Mouse (Mus musculus): ENCODE results near the gene Crbn. TPM values are rescaled to one million over a fixed set of nuclear protein-coding genes. Genes with fewer than 3 reads are reported as not detected.

Crbn gene
- polyA plus RNA-seq, 1 experiment from 2014 or later: 29.4 TPM

DNA sequence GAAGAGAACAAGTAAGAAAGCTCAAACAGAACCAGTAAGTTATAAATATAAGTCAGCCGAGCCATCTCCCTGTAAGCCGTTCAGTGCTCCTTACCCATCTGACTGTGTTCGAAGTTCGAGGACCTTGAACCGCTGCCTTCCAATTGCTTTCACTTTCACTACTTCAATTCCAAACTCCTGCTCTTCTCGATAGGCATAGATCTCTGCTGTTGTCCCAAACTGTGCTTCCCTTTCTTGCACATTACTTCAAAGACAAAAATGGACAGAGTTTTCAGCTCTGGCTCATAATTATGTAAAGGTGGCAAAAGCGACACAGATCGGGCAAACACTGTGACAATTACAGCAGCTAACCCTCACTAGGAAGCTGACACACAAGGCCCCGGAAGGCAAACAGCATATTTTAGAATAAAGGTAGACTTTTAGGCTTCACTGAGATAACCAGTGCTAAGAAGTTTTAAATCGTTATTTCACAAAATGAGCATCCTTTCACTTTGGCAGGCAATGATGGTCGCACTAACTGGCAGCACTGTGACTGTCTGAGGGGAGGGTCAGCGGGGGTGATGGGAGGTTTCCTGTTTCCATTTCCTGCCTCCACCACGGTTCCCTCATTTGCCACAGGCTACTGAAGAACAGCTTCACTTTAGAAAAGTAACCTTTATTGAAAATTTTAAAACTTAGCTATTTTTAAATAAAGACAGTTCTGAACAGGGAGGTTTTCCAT is 5.6 kb downstream of the Crbn start:
- Histone ChIP-seq H3K4me1 (replicated peaks) (peaks cover 9% of the 10 kb centered on the region), H3K27me3 (no peaks in the 10 kb centered on the region), H3K4me3 (no peak overlapping the region), H3K4me2 (no peak overlapping the region), H3K9me3 (replicated peaks) (no peaks in the 10 kb centered on the region), H3K27ac (no peak overlapping the region), H3K36me3 (peaks cover 34% of the 10 kb centered on the region), H3K9ac (no peak overlapping the region)
- 81% methylated on average over 13 of the region's 13 CpGs for WGBS
- ATAC-seq (replicated peaks; ENCODE audit: insufficient number of reproducible peaks, insufficient read depth, low FRiP score, low read depth): no peak

- WGBS: 93% methylated on average over 10 of the region's 10 CpGs
- H3K4me2 ChIP-seq: no peak overlapping the region
- H3K9me3 ChIP-seq (replicated peaks): no peaks in the 10 kb centered on the region
- no peak overlapping the region for H3K9ac ChIP-seq
- peaks cover 38% of the 10 kb centered on the region for H3K36me3 ChIP-seq
- no peak overlapping the region for H3K27ac ChIP-seq
- no peaks in the 10 kb centered on the region for H3K27me3 ChIP-seq
- no peak overlapping the region for H3K4me3 ChIP-seq
- peaks cover 3% of the 10 kb centered on the region for H3K4me1 ChIP-seq (replicated peaks)
- ATAC-seq (replicated peaks; ENCODE audit: insufficient number of reproducible peaks, insufficient read depth, low FRiP score, low read depth): no peak
Measured at GRCm38 (mm10) chr6:106793621-106794020, 6.3 kb downstream of the Crbn start.

GRCm38 (mm10) chr6:106793088-106793487 is 6.8 kb downstream of the Crbn start:
- no peak for ATAC-seq (replicated peaks; ENCODE audit: insufficient number of reproducible peaks, insufficient read depth, low FRiP score, low read depth)
- H3K4me1 ChIP-seq (replicated peaks): no peaks in the 10 kb centered on the region
- H3K9me3 ChIP-seq (replicated peaks): no peaks in the 10 kb centered on the region
- 89% methylated on average over 7 of the region's 7 CpGs for WGBS
- peaks cover 38% of the 10 kb centered on the region for H3K36me3 ChIP-seq
- H3K4me3 ChIP-seq: no peak overlapping the region
- H3K4me2 ChIP-seq: no peak overlapping the region
- no peaks in the 10 kb centered on the region for H3K27me3 ChIP-seq
- no peak overlapping the region for H3K27ac ChIP-seq
- H3K9ac ChIP-seq: no peak overlapping the region

DNA sequence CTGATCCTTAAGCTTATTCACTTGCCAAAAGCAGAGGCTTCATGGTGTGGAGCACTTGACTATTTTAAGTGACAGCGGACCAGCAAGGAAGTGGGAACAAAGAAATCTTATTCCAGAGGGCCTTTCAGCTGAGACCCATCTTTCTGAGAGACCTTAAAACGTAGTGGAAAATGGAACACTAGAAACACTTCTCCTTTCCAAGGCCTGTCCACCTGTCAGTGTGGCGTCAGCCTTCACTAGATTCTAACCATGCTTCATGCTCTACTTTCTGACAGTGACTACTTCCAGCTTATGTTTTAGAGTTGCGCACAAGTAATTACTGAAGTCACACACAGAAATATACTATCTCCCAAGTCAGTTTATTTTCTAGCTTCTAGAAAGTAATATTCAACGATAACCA is 7.4 kb downstream of the Crbn start:
- Histone ChIP-seq H3K27ac (no peak overlapping the region), H3K4me3 (no peak overlapping the region), H3K4me2 (no peak overlapping the region), H3K9me3 (replicated peaks) (no peaks in the 10 kb centered on the region), H3K27me3 (no peaks in the 10 kb centered on the region), H3K36me3 (peaks cover 43% of the 10 kb centered on the region), H3K9ac (no peak overlapping the region), H3K4me1 (replicated peaks) (no peaks in the 10 kb centered on the region)
- WGBS: 91% methylated on average over 5 of the region's 5 CpGs
- ATAC-seq (replicated peaks; ENCODE audit: insufficient number of reproducible peaks, insufficient read depth, low FRiP score, low read depth): no peak

GRCm38 (mm10) chr6:106791429-106791828 is 8.4 kb downstream of the Crbn start:
- no peaks in the 10 kb centered on the region for H3K4me1 ChIP-seq (replicated peaks)
- H3K9me3 ChIP-seq (replicated peaks): no peaks in the 10 kb centered on the region
- H3K36me3 ChIP-seq: peaks cover 50% of the 10 kb centered on the region
- no peak overlapping the region for H3K27ac ChIP-seq
- H3K27me3 ChIP-seq: no peaks in the 10 kb centered on the region
- no peak overlapping the region for H3K9ac ChIP-seq
- ATAC-seq (replicated peaks; ENCODE audit: insufficient number of reproducible peaks, insufficient read depth, low FRiP score, low read depth): no peak
- no peak overlapping the region for H3K4me3 ChIP-seq
- WGBS: 91% methylated on average over 8 of the region's 8 CpGs
- H3K4me2 ChIP-seq: no peak overlapping the region

DNA sequence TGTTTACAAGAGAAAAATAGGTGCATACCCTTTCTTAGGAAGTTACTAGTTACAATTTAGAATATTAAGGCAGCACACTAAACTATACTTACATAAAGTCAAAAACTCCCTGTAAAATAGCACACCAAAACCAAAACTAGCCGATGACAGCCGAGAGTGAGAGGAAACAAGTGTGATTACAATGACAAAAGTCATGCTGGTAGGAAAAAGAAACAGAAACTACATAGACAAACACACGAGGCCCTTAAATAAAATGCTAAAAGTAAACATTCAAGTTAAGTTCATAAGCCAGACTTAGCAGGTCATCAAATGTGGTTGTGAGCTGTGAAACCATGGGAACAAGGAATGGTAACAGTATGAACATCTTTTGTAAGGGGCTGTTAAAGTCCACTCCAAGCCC is 12.7 kb downstream of the Crbn start:
- no peak overlapping the region for H3K27ac ChIP-seq
- peaks cover 45% of the 10 kb centered on the region for H3K36me3 ChIP-seq
- no peaks in the 10 kb centered on the region for H3K27me3 ChIP-seq
- H3K9ac ChIP-seq: no peak overlapping the region
- no peaks in the 10 kb centered on the region for H3K9me3 ChIP-seq (replicated peaks)
- 83% methylated on average over 3 of the region's 3 CpGs for WGBS
- no peak for ATAC-seq (replicated peaks; ENCODE audit: insufficient number of reproducible peaks, insufficient read depth, low FRiP score, low read depth)
- H3K4me2 ChIP-seq: no peak overlapping the region
- H3K4me3 ChIP-seq: no peak overlapping the region
- H3K4me1 ChIP-seq (replicated peaks): no peaks in the 10 kb centered on the region

GRCm38 (mm10) chr6:106770046-106770445 is 29.8 kb downstream of the Crbn start:
- Histone ChIP-seq H3K4me1 (replicated peaks) (peaks cover 11% of the 10 kb centered on the region), H3K27me3 (no peaks in the 10 kb centered on the region), H3K36me3 (peaks cover 22% of the 10 kb centered on the region), H3K9ac (peak overlapping the region; percentile 75), H3K9me3 (replicated peaks) (no peaks in the 10 kb centered on the region), H3K4me3 (peak overlapping the region; percentile 92), H3K4me2 (peak overlapping the region; percentile 92), H3K27ac (no peak overlapping the region)
- ATAC-seq (replicated peaks; ENCODE audit: insufficient number of reproducible peaks, insufficient read depth, low FRiP score, low read depth): no peak
- WGBS: 42% methylated on average over 4 of the region's 4 CpGs

- WGBS: 1% methylated on average over 33 of the region's 33 CpGs
- H3K4me1 ChIP-seq (replicated peaks): peaks cover 11% of the 10 kb centered on the region
- H3K27ac ChIP-seq: peak overlapping the region; percentile 64
- no peaks in the 10 kb centered on the region for H3K27me3 ChIP-seq
- peak overlapping the region; percentile 92 for H3K4me2 ChIP-seq
- peak overlapping the region; percentile 92 for H3K4me3 ChIP-seq
- peak overlapping the region; percentile 75 for H3K9ac ChIP-seq
- peaks cover 20% of the 10 kb centered on the region for H3K36me3 ChIP-seq
- H3K9me3 ChIP-seq (replicated peaks): no peaks in the 10 kb centered on the region
- peak; percentile 48 for ATAC-seq (replicated peaks; ENCODE audit: insufficient number of reproducible peaks, insufficient read depth, low FRiP score, low read depth)
Measured at GRCm38 (mm10) chr6:106769290-106769866, 30.5 kb downstream of the Crbn start.

DNA sequence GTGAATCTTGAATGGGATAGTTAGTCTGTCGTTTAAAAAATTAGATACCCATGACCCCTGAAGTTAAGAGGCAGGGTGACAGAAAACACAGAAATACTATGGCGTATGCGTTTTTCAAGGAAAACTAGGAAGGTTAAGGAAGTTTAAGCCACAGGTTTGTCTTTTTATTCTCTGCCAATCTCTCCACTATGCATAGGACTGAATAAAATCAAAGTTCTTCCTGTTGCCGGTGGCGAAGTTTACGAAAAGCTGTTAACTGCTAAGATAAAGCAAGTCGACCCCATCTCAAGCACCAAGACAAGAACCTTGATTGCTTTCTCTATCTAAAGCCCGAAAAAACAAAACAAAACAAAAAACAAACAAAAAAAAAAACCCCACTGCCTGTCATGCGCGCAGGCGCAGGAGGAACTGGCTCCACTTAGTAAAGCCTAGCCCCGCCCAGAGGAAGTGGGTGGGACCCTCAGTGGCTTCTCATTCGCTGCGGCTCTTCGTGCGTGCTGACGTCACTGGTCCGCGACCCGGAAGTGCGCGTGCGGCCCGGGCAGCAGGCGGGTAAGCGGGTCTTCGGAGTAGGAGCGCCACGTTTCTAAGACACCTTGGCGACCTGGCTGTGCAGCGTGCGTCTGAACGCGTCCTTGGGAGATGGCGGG is 31.1 kb downstream of the Crbn start, which contains the start of gene Trnt1:
Gene Trnt1, plus strand, starts transcription at position 481 of the 650 bp plus-strand sequence.
- Histone ChIP-seq H3K4me1 (replicated peaks) (peaks cover 11% of the 10 kb centered on the region), H3K4me3 (peak within 1 kb of the TSS; percentile 92), H3K9ac (peak within 1 kb of the TSS; percentile 75), H3K9me3 (replicated peaks) (no peaks in the 10 kb centered on the region), H3K27me3 (no peaks in the 10 kb centered on the region), H3K4me2 (peak within 1 kb of the TSS; percentile 92), H3K36me3 (peaks cover 16% of the 10 kb centered on the region), H3K27ac (peak within 1 kb of the TSS; percentile 64)
- ATAC-seq (replicated peaks; ENCODE audit: insufficient number of reproducible peaks, insufficient read depth, low FRiP score, low read depth): peak; percentile 99
- WGBS: 9% methylated on average over 35 of the region's 35 CpGs

DNA sequence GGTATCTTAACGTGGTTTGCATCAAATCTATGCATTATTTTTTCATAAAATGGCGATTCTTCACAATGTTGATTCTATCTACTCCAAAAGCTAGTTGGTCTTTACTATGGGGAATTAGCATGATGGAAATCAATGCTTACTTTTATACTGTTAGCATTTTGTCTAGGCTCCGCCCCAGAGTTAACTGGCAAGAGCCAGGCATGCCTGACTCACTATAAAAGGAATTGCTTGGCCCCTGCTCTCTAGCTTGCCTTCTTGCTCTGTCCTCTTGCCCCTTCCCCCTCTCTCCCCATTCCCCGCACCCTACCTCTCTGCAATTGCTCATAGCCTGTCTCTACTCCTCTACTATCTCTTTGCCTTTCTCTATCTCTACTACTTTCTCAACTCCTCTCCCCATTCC is 33.1 kb downstream of the Crbn start:
- no peaks in the 10 kb centered on the region for H3K27me3 ChIP-seq
- H3K27ac ChIP-seq: no peak overlapping the region
- H3K36me3 ChIP-seq: no peaks in the 10 kb centered on the region
- no peak for ATAC-seq (replicated peaks; ENCODE audit: insufficient number of reproducible peaks, insufficient read depth, low FRiP score, low read depth)
- H3K9me3 ChIP-seq (replicated peaks): no peaks in the 10 kb centered on the region
- H3K4me2 ChIP-seq: no peak overlapping the region
- H3K9ac ChIP-seq: no peak overlapping the region
- WGBS: 69% methylated on average over 4 of the region's 4 CpGs
- H3K4me1 ChIP-seq (replicated peaks): peaks cover 11% of the 10 kb centered on the region
- H3K4me3 ChIP-seq: no peak overlapping the region

DNA sequence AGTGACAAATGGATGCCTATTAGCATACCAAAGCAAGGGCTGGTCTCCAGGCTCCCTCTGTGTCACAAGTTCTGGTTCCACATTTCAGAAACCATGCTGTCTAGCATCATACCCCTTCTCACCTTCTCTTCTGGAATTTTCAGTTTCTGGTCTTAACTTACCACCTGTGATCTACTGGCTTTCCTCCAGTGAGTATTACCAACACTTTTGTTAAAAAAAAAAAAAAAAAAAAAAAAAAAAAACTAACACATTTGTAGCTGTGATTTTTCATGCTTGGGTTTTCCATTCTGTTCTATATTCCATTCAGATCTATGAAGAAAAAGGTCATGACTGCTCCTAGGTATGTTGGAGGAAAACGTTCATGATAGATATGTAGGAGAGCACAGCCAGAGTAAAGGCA is 34.0 kb downstream of the Crbn start:
- 78% methylated on average over 1 of the region's 1 CpGs for WGBS
- Histone ChIP-seq H3K4me2 (no peak overlapping the region), H3K9ac (no peak overlapping the region), H3K4me1 (replicated peaks) (peaks cover 11% of the 10 kb centered on the region), H3K36me3 (no peaks in the 10 kb centered on the region), H3K27me3 (no peaks in the 10 kb centered on the region), H3K9me3 (replicated peaks) (no peaks in the 10 kb centered on the region), H3K4me3 (no peak overlapping the region), H3K27ac (no peak overlapping the region)
- ATAC-seq (replicated peaks; ENCODE audit: insufficient number of reproducible peaks, insufficient read depth, low FRiP score, low read depth): no peak

Measured in heart, embryonic 15.5 days (tissue).